In the genomic region with DNA sequence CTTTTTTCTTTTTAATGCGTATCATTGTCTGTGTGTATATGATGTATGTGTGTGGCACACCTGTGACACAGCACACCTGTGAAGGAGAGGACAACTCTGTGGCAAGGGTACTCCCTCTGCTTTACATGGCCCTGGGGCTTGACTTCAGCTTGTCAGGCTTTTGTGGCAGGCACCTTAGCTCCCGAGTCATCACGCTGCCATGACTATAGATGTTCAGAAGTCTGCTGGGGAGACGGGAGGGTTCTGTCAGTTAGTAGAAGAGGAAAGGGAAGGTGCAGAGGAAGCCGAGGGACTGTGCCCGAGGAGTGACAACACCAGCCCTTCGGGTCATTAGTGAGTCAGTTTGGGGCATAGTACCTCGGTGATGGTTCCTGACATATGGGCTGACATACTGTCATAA, we compare ENCODE assay signal across 18 mouse cellular contexts.
"Had no signal": no experiment of that assay in that cellular context is flagged by ENCODE, and none has a peak within 500 bp of the region (broad histone marks: within the 10 kb centered on the region; RNA-seq: fewer than 3 reads in every experiment).

No protein-coding gene starts in this region.

- H3K27ac ChIP-seq: midbrain, embryonic 10.5 days; midbrain, embryonic 12.5 days; neural tube, embryonic 15.5 days had no signal

- DNase-seq: lung, embryonic 14.5 days; lung, postnatal 10 days; lung, postnatal 4 days; midbrain, embryonic 14.5 days; retina, postnatal 1 day; right cerebral cortex, adult 18-20 months; right cerebral cortex, postnatal 25 days; right cerebral cortex, postnatal 4 days; spleen, adult 18-20 months; thymus, adult 18-20 months; thymus, postnatal 14 days; thymus, postnatal 36 days had no signal

- ATAC-seq: midbrain, embryonic 16.5 days had no signal

- H3K4me2 ChIP-seq: lung, embryonic 14.5 days; midbrain, embryonic 12.5 days; neural tube, embryonic 13.5 days; neural tube, embryonic 15.5 days had no signal

- H3K27me3 ChIP-seq: midbrain, embryonic 12.5 days; neural tube, embryonic 13.5 days; neural tube, embryonic 15.5 days had no signal

- H3K9me3 ChIP-seq: midbrain, embryonic 10.5 days; midbrain, embryonic 12.5 days; neural tube, embryonic 13.5 days; neural tube, embryonic 15.5 days had no signal

- H3K9ac ChIP-seq: lung, embryonic 14.5 days; midbrain, embryonic 12.5 days; neural tube, embryonic 13.5 days; neural tube, embryonic 15.5 days had no signal

- H3K4me3 ChIP-seq: midbrain, embryonic 10.5 days; midbrain, embryonic 12.5 days; myocyte; neural tube, embryonic 13.5 days; neural tube, embryonic 15.5 days had no signal
